Mouse (Mus musculus) stomach, postnatal 0 days (tissue): Measurements from ENCODE around the gene Galnt10.

Experiments used
- CTCF ChIP-seq: IDR thresholded peaks from 2 replicates; pipeline ENCODE4 v1.5.1; 2016; ENCODE audit warnings: antibody characterized with exemption, low read depth, mild to moderate bottlenecking, moderate library complexity
- EP300 ChIP-seq: optimal IDR thresholded peaks from 2 replicates; pipeline ENCODE3; 2016; ENCODE audit warnings: antibody characterized with exemption

GRCm38 (mm10) chr11:57835331-57835730, 190.1 kb downstream of the Galnt10 start:
- TF ChIP-seq CTCF (no peak), EP300 (no peak)
